Mouse (Mus musculus): Measurements from ENCODE around the gene Smyd3. TPM values are rescaled to one million over a fixed set of nuclear protein-coding genes. Genes with fewer than 3 reads are reported as not detected.

Gene Smyd3
- polyA plus RNA-seq, 1 experiment: 3.0 TPM

GRCm38 (mm10) chr1:179458236-179458986, 59.4 kb downstream of the Smyd3 start:
- Histone ChIP-seq H3K27ac (replicated peaks; ENCODE audit: low read depth, low read length) (no peak overlapping the region), H3K4me3 (ENCODE audit: insufficient read depth, low read depth, low read length) (no peak overlapping the region), H3K4me1 (ENCODE audit: control insufficient read depth, insufficient read depth, insufficient read length, low read length) (no peaks in the 10 kb centered on the region)

DNA sequence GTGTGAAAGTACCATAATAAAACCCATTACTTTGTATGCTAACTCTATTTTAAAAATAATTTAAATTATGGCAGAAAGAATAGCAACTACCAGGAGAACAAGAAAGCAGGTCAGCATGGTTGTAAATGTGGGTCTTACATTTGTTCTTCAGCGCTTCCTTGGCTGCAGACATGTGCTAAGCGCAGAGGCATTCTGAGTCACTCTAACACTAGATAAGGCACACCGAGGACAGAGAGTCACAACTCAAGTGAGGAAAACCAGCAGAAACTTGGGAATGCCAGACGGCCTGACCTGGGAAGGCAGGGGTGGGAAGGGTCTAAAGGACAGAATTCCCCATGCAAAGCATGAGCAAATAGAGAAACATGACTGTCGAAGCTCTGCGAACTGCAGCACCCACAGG, 63.2 kb downstream of the Smyd3 start:
- Histone ChIP-seq H3K4me3 (ENCODE audit: insufficient read depth, low read depth, low read length) (no peak overlapping the region), H3K4me1 (ENCODE audit: control insufficient read depth, insufficient read depth, insufficient read length, low read length) (no peaks in the 10 kb centered on the region)

GRCm38 (mm10) chr1:179451211-179451610, 66.6 kb downstream of the Smyd3 start:
- no peak overlapping the region for H3K4me3 ChIP-seq (ENCODE audit: insufficient read depth, low read depth, low read length)
- H3K27ac ChIP-seq (replicated peaks; ENCODE audit: low read depth, low read length): no peak overlapping the region
- no peaks in the 10 kb centered on the region for H3K4me1 ChIP-seq (ENCODE audit: control insufficient read depth, insufficient read depth, insufficient read length, low read length)

More for the DNA sequence above, 63.2 kb downstream of the Smyd3 start:
- no peak overlapping the region for H3K27ac ChIP-seq (replicated peaks; ENCODE audit: low read depth, low read length)

- H3K27ac ChIP-seq (replicated peaks; ENCODE audit: low read depth, low read length): no peak overlapping the region
- H3K4me1 ChIP-seq (ENCODE audit: control insufficient read depth, insufficient read depth, insufficient read length, low read length): no peaks in the 10 kb centered on the region
- H3K4me3 ChIP-seq (ENCODE audit: insufficient read depth, low read depth, low read length): no peak overlapping the region
Observed at GRCm38 (mm10) chr1:179446845-179447212, 71.0 kb downstream of the Smyd3 start.

- Histone ChIP-seq H3K4me1 (ENCODE audit: control insufficient read depth, insufficient read depth, insufficient read length, low read length) (no peaks in the 10 kb centered on the region), H3K27ac (replicated peaks; ENCODE audit: low read depth, low read length) (no peak overlapping the region), H3K4me3 (ENCODE audit: insufficient read depth, low read depth, low read length) (no peak overlapping the region)
Observed at GRCm38 (mm10) chr1:179446127-179446844, 71.6 kb downstream of the Smyd3 start.

GRCm38 (mm10) chr1:179443835-179444234, 74.0 kb downstream of the Smyd3 start:
- Histone ChIP-seq H3K4me3 (ENCODE audit: insufficient read depth, low read depth, low read length) (no peak overlapping the region), H3K4me1 (ENCODE audit: control insufficient read depth, insufficient read depth, insufficient read length, low read length) (no peaks in the 10 kb centered on the region), H3K27ac (replicated peaks; ENCODE audit: low read depth, low read length) (no peak overlapping the region)

DNA sequence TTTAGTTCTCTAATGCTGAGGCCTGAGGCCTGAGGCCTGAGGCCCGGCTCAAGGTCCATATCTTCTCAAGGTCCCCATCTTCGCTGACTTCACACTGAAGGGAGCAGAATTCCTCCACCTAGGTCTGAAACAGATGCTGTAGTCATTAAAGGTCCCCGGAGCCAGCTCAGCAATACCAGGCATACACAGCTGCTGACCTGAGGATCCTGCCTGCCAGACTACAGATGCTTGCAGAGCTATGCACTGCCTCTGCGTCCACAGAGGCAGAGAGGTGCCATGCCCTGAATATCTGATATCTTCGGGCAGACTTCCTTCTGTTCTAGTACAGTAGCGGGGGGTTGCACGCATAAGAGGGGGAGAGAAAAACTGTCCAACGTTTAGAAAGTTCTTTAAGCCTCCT, 74.4 kb downstream of the Smyd3 start:
- Histone ChIP-seq H3K27ac (replicated peaks; ENCODE audit: low read depth, low read length) (no peak overlapping the region), H3K4me1 (ENCODE audit: control insufficient read depth, insufficient read depth, insufficient read length, low read length) (no peaks in the 10 kb centered on the region), H3K4me3 (ENCODE audit: insufficient read depth, low read depth, low read length) (no peak overlapping the region)

GRCm38 (mm10) chr1:179436596-179436995, 81.2 kb downstream of the Smyd3 start:
- Histone ChIP-seq H3K4me3 (ENCODE audit: insufficient read depth, low read depth, low read length) (no peak overlapping the region), H3K27ac (replicated peaks; ENCODE audit: low read depth, low read length) (no peak overlapping the region), H3K4me1 (ENCODE audit: control insufficient read depth, insufficient read depth, insufficient read length, low read length) (no peaks in the 10 kb centered on the region)

DNA sequence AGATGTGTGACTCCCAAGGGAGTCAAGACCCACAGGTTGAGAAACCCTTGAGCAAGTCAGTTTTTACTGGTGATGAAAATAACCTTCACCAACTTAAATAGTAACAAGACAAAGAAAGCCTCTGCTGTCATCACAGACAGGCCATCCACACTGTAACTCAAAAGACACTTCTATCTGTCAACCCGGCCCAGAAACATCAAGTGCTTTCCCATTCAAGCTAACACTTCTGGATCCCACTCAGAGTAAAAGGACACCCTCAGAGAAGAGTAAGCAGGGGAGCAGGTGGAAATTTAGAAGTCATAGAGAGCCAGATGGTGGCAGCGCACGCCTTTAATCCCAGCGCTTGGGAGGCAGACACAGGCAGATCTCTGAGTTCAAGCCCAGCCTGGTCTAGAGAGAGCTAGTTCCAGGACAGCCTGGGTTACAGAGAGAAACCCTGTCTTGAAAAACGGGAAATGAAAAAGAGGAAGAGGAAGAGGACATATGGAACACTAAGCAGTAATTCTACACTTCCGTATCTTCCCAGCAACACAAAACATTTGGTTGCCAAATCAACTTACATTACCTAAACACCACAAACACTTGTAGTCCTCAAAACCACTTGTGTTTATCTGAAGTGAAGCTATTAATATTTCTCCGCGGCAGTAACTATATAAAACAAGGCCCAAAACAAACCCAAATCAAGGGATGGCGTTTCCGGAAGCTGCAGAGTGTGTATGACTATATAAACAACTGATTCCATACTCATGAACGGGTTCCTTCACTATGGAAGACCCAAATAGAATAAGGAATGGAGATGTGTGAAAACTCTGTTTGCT, 83.2 kb downstream of the Smyd3 start:
- no peak overlapping the region for H3K27ac ChIP-seq (replicated peaks; ENCODE audit: low read depth, low read length)

DNA sequence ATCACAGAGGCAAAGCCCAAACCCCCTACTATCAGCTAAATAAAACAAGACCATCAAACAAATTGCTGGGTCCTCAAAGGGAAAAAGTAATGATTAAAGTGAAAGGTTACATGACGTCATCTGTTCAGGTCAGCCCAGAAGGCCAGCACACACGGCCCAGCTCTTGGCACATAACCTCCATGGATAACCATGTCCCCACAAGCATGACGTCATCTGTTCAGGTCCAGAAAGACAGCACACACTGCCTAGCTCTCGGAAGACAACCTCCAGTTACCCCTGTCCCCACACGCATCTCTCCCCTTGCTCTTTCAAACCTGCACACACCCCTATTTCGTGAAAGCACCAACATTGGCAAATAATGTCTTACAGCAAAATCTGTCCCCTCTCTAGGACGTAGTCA, 84.0 kb downstream of the Smyd3 start:
- Histone ChIP-seq H3K27ac (replicated peaks; ENCODE audit: low read depth, low read length) (no peak overlapping the region), H3K4me3 (ENCODE audit: insufficient read depth, low read depth, low read length) (no peak overlapping the region), H3K4me1 (ENCODE audit: control insufficient read depth, insufficient read depth, insufficient read length, low read length) (no peaks in the 10 kb centered on the region)

More for the DNA sequence above, 83.2 kb downstream of the Smyd3 start:
- Histone ChIP-seq H3K4me1 (ENCODE audit: control insufficient read depth, insufficient read depth, insufficient read length, low read length) (no peaks in the 10 kb centered on the region), H3K4me3 (ENCODE audit: insufficient read depth, low read depth, low read length) (no peak overlapping the region)

- no peak overlapping the region for H3K4me3 ChIP-seq (ENCODE audit: insufficient read depth, low read depth, low read length)
- H3K27ac ChIP-seq (replicated peaks; ENCODE audit: low read depth, low read length): no peak overlapping the region
- H3K4me1 ChIP-seq (ENCODE audit: control insufficient read depth, insufficient read depth, insufficient read length, low read length): no peaks in the 10 kb centered on the region
Observed at GRCm38 (mm10) chr1:179433355-179433754, 84.5 kb downstream of the Smyd3 start.

- H3K27ac ChIP-seq (replicated peaks; ENCODE audit: low read depth, low read length): no peak overlapping the region
- no peak overlapping the region for H3K4me3 ChIP-seq (ENCODE audit: insufficient read depth, low read depth, low read length)
- H3K4me1 ChIP-seq (ENCODE audit: control insufficient read depth, insufficient read depth, insufficient read length, low read length): no peaks in the 10 kb centered on the region
Observed at GRCm38 (mm10) chr1:179430077-179430476, 87.8 kb downstream of the Smyd3 start.

GRCm38 (mm10) chr1:179424879-179425472, 92.9 kb downstream of the Smyd3 start:
- Histone ChIP-seq H3K4me1 (ENCODE audit: control insufficient read depth, insufficient read depth, insufficient read length, low read length) (no peaks in the 10 kb centered on the region), H3K4me3 (ENCODE audit: insufficient read depth, low read depth, low read length) (no peak overlapping the region), H3K27ac (replicated peaks; ENCODE audit: low read depth, low read length) (no peak overlapping the region)

- H3K27ac ChIP-seq (replicated peaks; ENCODE audit: low read depth, low read length): no peak overlapping the region
- H3K4me3 ChIP-seq (ENCODE audit: insufficient read depth, low read depth, low read length): no peak overlapping the region
- no peaks in the 10 kb centered on the region for H3K4me1 ChIP-seq (ENCODE audit: control insufficient read depth, insufficient read depth, insufficient read length, low read length)
Observed at GRCm38 (mm10) chr1:179419091-179419490, 98.8 kb downstream of the Smyd3 start.

- H3K4me1 ChIP-seq (ENCODE audit: control insufficient read depth, insufficient read depth, insufficient read length, low read length): no peaks in the 10 kb centered on the region
- no peak overlapping the region for H3K27ac ChIP-seq (replicated peaks; ENCODE audit: low read depth, low read length)
- H3K4me3 ChIP-seq (ENCODE audit: insufficient read depth, low read depth, low read length): no peak overlapping the region
Observed at GRCm38 (mm10) chr1:179408086-179408485, 109.8 kb downstream of the Smyd3 start.

Data from brown adipose tissue, adult 24 weeks (tissue).